Mouse (Mus musculus): ENCODE data around the gene Ugt1a1. TPM values are rescaled to one million over a fixed set of nuclear protein-coding genes. Genes with fewer than 3 reads are reported as not detected.

Ugt1a1 gene
- polyA plus RNA-seq, 1 experiment from 2014 or later, result not detected

Other genes starting within 250 kb of the Ugt1a1 start
- gene Usp40, start 203.4 kb upstream of the Ugt1a1 start, polyA plus RNA-seq (2014; fragmentation: Nextera tagmentation; extraction: Ambion mirVana), result 34.6 and 36.6 TPM in 2 replicates
- gene Ugt1a10, start 156.6 kb upstream of the Ugt1a1 start, polyA plus RNA-seq (2014; fragmentation: Nextera tagmentation; extraction: Ambion mirVana), result not detected in 2 replicates
- not detected in 2 replicates for gene Ugt1a9, start 141.2 kb upstream of the Ugt1a1 start, polyA plus RNA-seq (2014; fragmentation: Nextera tagmentation; extraction: Ambion mirVana)
- not detected in 2 replicates for gene Ugt1a8, start 124.1 kb upstream of the Ugt1a1 start, polyA plus RNA-seq (2014; fragmentation: Nextera tagmentation; extraction: Ambion mirVana)
- 0.77 and 0.84 TPM in 2 replicates for gene Ugt1a7c, start 116.9 kb upstream of the Ugt1a1 start, polyA plus RNA-seq (2014; fragmentation: Nextera tagmentation; extraction: Ambion mirVana)
- not detected in 2 replicates for gene Ugt1a6b, start 108.7 kb upstream of the Ugt1a1 start, polyA plus RNA-seq (2014; fragmentation: Nextera tagmentation; extraction: Ambion mirVana)
- 0.48 and 0.56 TPM in 2 replicates for gene Ugt1a6a, start 77.2 kb upstream of the Ugt1a1 start, polyA plus RNA-seq (2014; fragmentation: Nextera tagmentation; extraction: Ambion mirVana)
- 0.13 TPM in 1 of 2 replicates, not detected in the other for gene Ugt1a5, start 45.9 kb upstream of the Ugt1a1 start, polyA plus RNA-seq (2014; fragmentation: Nextera tagmentation; extraction: Ambion mirVana)
- gene Ugt1a2, start 11.4 kb upstream of the Ugt1a1 start, polyA plus RNA-seq (2014; fragmentation: Nextera tagmentation; extraction: Ambion mirVana), result not detected in 2 replicates
- gene Dnajb3, start 6.2 kb upstream of the Ugt1a1 start, polyA plus RNA-seq (2014; fragmentation: Nextera tagmentation; extraction: Ambion mirVana), result 12.0 and 16.3 TPM in 2 replicates
- 1.00 and 1.7 TPM in 2 replicates for gene Mroh2a, start 15.0 kb downstream of the Ugt1a1 start, polyA plus RNA-seq (2014; fragmentation: Nextera tagmentation; extraction: Ambion mirVana)
- gene Hjurp, start 65.7 kb downstream of the Ugt1a1 start, polyA plus RNA-seq (2014; fragmentation: Nextera tagmentation; extraction: Ambion mirVana), result 139 and 152 TPM in 2 replicates
- not detected in 2 replicates for gene Trpm8, start 65.7 kb downstream of the Ugt1a1 start, polyA plus RNA-seq (2014; fragmentation: Nextera tagmentation; extraction: Ambion mirVana)
- 0.63 TPM in 1 of 2 replicates, not detected in the other for gene Spp2, start 195.0 kb downstream of the Ugt1a1 start, polyA plus RNA-seq (2014; fragmentation: Nextera tagmentation; extraction: Ambion mirVana)

Measured in embryonic facial prominence, embryonic 11.5 days (tissue).